Mouse (Mus musculus): Measurements from ENCODE around the gene Ddb1. TPM values are rescaled to one million over a fixed set of nuclear protein-coding genes. Genes with fewer than 3 reads are reported as not detected.

Ddb1 gene
- polyA plus RNA-seq (2017; shearing (Covaris generic)) = 165 TPM

DNA sequence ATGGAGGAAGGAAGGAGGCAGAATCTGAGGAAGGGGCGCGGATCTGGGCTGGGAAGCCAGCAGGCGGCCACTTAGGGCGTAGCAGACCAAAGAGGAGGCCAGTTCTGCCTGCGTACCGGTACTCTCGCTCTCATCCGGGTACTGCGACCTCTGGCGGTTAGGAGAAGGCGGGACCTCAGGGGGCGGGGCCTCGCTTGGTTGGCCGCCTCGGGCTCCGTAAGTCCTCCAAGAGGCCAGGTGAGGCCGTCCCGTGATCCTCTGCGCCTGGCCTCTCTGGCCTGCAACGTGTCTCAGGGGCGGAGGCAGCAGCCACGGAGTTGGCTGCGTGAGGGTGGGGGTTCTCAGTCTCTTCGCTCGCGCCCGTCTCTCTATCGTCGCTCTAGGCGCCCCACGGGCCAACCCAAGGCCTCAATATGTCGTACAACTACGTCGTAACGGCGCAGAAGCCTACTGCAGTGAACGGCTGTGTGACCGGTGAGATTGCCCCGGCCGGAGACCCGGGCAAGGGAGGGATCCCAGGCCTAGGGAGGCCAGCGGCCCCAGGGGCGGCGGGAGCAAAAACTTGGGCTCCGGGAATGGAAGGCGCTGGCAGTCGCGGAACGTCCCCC lies at the start of gene Ddb1, which contains the start of gene Tkfc:
TSS of gene Ddb1 (plus strand) at position 35 of the 608 bp plus-strand sequence.
TSS of gene Tkfc (minus strand) at position 362 of the 608 bp plus-strand sequence.

DNA sequence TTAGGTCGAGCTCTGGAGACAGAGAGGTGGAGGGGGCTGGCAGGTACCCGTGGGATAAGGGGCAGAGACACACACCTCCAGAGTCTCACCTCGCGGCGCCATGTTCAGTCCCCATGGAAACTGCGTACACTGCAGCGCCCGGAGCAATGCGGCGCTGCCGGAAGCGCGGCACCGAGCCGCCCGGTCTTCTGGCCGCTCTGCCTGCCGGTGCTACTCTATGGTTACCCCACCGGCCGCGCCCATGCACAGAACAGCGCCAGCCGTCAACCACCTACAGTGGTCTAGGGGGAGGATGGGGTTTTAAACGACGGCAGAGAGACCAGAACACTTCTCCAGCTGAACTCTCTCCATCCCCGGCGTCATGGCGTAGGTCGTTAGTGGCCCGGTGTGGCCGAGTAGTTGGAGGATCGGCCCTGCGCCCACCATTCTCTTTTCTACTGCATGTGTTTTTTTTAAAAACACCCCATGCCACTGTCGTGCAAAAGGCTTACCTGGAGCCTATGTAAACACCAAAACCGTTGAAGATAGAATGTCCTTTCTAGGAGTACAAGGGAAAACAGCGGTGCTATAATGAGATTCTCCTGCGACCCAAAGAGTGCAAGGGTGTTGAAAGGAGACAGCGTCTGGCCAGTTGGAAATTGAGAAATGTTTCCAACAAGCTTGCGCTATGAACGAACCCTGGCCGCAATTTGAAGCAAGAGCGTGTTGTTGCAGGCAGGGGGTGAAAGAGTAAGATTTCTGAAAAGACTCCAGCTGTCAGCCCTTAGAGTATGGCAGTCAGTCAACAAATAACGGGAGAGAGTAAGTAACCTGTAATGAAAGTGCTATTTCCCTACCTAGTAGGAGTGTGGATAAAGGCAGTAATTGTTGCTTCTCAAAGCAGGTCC lies 49.3 kb upstream of the Ddb1 start, which contains the start of gene Tmem216:
TSS of gene Tmem216 (minus strand) at position 615 of the 887 bp plus-strand sequence.

DNA sequence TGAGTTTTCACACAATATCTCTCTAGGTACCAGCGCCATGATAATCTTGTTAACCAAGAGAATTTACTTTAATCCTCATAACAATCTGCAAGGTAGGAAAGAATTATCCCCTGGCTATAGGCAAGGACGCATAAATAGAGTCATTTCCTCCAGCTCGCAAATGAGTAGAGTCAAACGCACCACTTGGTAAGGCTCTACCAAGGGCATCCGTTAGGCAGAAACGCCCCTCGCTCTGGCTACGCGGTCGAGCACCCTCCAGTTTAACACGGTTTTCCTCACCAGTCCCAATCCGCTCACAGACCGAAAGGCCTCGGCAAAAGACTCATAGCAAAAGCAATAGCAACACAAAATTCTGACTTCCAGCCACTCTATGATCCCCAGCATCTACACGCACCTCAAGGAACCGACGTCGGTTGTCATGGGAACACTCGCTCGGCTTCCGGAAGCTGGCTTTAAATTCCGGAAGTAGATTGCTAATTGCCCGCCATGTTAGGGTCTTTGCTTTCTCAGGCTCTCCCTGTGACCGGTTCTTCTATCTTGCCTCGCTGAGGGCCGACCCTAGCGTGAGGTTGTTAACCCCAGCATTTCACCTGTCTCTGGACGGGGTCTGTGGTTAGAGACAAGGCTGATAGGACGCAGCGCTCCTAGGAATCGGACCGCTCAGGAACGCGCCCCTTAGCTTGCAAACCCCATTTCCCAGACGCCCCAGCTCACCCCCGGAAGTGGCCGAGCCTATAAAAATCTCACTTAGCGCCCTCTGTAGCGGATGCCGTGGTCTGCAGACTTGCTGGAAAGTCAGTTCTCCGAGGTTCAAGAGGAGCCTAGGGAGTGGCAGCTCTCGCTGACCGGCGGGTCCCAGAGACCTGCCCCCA lies 28.2 kb upstream of the Ddb1 start, which contains the start of the genes Cyb561a3 and Tmem138:
TSS of gene Cyb561a3 (plus strand) at position 483 of the 872 bp plus-strand sequence.
TSS of gene Tmem138 (minus strand) at position 673 of the 872 bp plus-strand sequence.

DNA sequence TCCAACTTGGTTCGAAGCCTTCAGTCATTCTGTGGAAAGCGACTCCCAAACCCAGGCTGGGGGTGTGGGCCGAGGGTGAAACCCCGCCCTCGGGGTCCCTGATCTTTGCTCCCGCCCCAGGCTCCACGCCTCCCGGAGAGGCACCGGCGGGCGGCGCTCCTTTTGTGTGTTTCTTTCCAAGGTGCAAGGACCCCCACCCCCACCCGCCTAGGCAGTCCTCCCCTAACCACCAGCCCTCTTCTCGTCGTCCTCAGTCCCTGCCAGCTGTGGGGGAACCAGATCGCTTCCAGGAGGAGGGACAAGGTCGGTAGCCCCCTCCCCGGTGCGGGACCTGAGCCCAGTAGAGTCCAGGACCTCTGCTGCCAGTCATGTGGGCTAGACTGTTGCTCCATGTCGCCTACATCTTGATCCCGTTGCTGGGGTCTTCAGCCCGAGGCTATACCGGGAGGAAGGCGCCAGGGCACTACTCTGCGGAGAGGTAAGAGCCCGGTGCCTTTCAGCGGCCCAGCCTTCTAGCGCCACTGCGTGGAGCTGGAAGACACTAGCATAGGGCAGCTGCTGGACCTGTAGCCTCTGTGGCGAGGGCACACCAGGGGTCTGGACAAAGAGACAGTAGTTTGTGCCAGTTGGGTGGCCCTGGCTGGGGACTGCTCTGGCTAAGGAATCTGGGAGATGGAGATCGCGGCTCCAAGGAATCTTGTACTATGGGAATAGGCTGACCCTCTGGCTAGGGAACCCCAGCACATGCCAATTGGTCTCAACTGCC lies 29.2 kb downstream of the Ddb1 start, which contains the start of gene Vwce:
TSS of gene Vwce (plus strand) at position 108 of the 766 bp plus-strand sequence.

DNA sequence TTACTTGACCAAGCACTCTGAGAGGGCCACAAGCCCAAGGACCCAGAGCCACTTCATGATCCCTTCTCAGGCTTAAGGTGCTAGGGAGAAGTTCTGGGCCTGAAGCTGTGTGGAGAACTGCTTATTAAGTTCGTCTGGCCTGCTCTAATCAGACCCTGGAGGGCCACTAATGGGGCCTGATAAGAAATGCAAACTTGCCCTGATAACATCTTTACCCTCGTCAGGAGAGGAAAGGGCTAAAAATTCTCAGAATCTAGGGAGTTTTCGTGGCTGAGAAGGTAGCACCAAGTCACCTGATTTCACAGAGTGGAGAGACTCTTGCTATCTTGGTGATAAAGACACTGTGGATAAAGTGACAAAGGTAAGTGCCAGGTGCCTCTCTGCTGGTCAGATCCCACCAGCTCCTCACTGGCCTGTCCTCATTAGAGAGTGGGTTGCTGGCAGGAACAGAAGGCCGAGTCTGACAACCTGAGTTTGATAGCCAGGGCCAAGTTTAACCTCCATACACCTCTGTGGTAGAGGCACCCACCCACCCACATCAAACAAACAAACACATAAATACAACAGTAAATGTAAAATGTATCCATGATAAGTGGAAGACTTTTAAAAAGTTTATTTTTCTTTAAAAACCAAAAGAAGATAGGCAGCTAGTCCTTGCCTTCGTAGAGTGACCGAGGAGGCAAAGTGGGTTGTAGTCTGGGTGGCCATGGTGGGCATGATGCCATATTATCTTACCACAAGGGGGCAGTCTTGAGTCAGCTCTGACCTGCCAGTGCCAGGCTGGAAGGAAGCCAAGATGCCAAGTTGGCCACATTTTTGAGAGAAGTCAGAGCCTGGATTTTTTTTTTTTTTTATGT lies 73.0 kb downstream of the Ddb1 start, which contains the start of gene Pga5:
TSS of gene Pga5 (minus strand) at position 157 of the 857 bp plus-strand sequence.

Other genes starting within 250 kb of the Ddb1 start
- 0.05 TPM for gene Syt7, start 216.2 kb upstream of the Ddb1 start, polyA plus RNA-seq (2017; shearing (Covaris generic))
- not detected for gene Lrrc10b, start 147.9 kb upstream of the Ddb1 start, polyA plus RNA-seq (2017; shearing (Covaris generic))
- 0.26 TPM for gene Ppp1r32, start 122.4 kb upstream of the Ddb1 start, polyA plus RNA-seq (2017; shearing (Covaris generic))
- gene Cpsf7, start 80.1 kb upstream of the Ddb1 start, polyA plus RNA-seq (2017; shearing (Covaris generic)) = 33.2 TPM
- 86.7 TPM for gene Sdhaf2, start 79.2 kb upstream of the Ddb1 start, polyA plus RNA-seq (2017; shearing (Covaris generic))
- 9.6 TPM for gene Tmem216, start 49.1 kb upstream of the Ddb1 start, polyA plus RNA-seq (2017; shearing (Covaris generic))
- gene Cyb561a3, start 28.2 kb upstream of the Ddb1 start, polyA plus RNA-seq (2017; shearing (Covaris generic)) = 42.7 TPM
- gene Tmem138, start 28.0 kb upstream of the Ddb1 start, polyA plus RNA-seq (2017; shearing (Covaris generic)) = 19.3 TPM
- 9.3 TPM for gene Tkfc, start 327 bp downstream of the Ddb1 start, polyA plus RNA-seq (2017; shearing (Covaris generic))
- gene Vwce, start 28.9 kb downstream of the Ddb1 start, polyA plus RNA-seq (2017; shearing (Covaris generic)) = not detected
- gene Pga5, start 72.7 kb downstream of the Ddb1 start, polyA plus RNA-seq (2017; shearing (Covaris generic)) = not detected
- 24.2 TPM for gene Vps37c, start 83.4 kb downstream of the Ddb1 start, polyA plus RNA-seq (2017; shearing (Covaris generic))
- 647 TPM for gene Cd5, start 133.7 kb downstream of the Ddb1 start, polyA plus RNA-seq (2017; shearing (Covaris generic))
- 665 TPM for gene Cd6, start 224.7 kb downstream of the Ddb1 start, polyA plus RNA-seq (2017; shearing (Covaris generic))
- 0.50 TPM for gene Slc15a3, start 234.4 kb downstream of the Ddb1 start, polyA plus RNA-seq (2017; shearing (Covaris generic))

All from CD4-positive, CD25-positive, alpha-beta regulatory T cell (primary cell).